Mouse (Mus musculus) forebrain, embryonic 12.5 days (tissue): ENCODE measurements around the gene Ptprn2. TPM values are rescaled to one million over a fixed set of nuclear protein-coding genes. Genes with fewer than 3 reads are reported as not detected.

Experiments
- ATAC-seq: fragments of 200-750 bp; cut with Nextera tagmentation; 2 replicates; pipeline ENCODE4 v1.8.0; 2017; ENCODE audit warnings: moderate TSS enrichment; ENCODE audit not compliant: low FRiP score
- H3K27ac ChIP-seq: fragments of 300-500 bp; sonication (generic); 2 replicates; pipeline ENCODE4 v1.5.1; 2016; ENCODE audit warnings: mild to moderate bottlenecking
- H3K27me3 ChIP-seq: fragments of 300-500 bp; sonication (generic); 2 replicates; pipeline ENCODE4 v1.6.1; 2016; ENCODE audit warnings: mild to moderate bottlenecking
- H3K36me3 ChIP-seq: fragments of 300-500 bp; sonication (generic); replicated peaks from 2 replicates; pipeline ENCODE4 v1.6.1; 2016; ENCODE audit warnings: mild to moderate bottlenecking
- H3K4me1 ChIP-seq: fragments of 300-500 bp; sonication (generic); 2 replicates; pipeline ENCODE4 v1.6.1; 2016
- H3K4me2 ChIP-seq: fragments of 300-500 bp; sonication (generic); 2 replicates; pipeline ENCODE4 v1.6.1; 2016; ENCODE audit warnings: mild to moderate bottlenecking, moderate library complexity
- H3K4me3 ChIP-seq: fragments of 300-500 bp; sonication (generic); replicated peaks from 2 replicates; pipeline ENCODE4 v1.5.1; 2016; ENCODE audit warnings: mild to moderate bottlenecking
- H3K9ac ChIP-seq: fragments of 300-500 bp; sonication (generic); 2 replicates; pipeline ENCODE4 v1.6.1; 2016; ENCODE audit warnings: mild to moderate bottlenecking
- H3K9me3 ChIP-seq: fragments of 300-500 bp; sonication (generic); 2 replicates; pipeline ENCODE4 v1.6.1; 2016
- WGBS: fragments of 180-500 bp; shearing (Covaris S2); methylation state at CpG from one replicate; pipeline ENCODE4 v1.1.7; 2016; 5-methylcytosine and 5-hydroxymethylcytosine counted together
- polyA plus RNA-seq: library from polyadenylated mRNA; unstranded; fragments of >200 nt; fragmentation: Nextera tagmentation; extraction: Ambion mirVana; gene quantifications from 2 replicates; pipeline ENCODE4 v1.2.1, GENCODE M21; 2016

The Ptprn2 gene
- polyA plus RNA-seq, 1 experiment from 2014 or later: 8.8 TPM

- peak; percentile 15; the same call in 1 of the 2 replicates for ATAC-seq
- whole genome bisulfite sequencing: 29% methylated on average over 11 of the region's 11 CpGs
- Histone ChIP-seq H3K4me3 (no peak overlapping the region), H3K9me3 (no peaks in the 10 kb centered on the region), H3K4me1 (peaks cover 73% of the 10 kb centered on the region), H3K27me3 (0 out of 2 replicates have a peak, but pooled peaks cover 3% of the 10 kb centered on the region), H3K9ac (no peak overlapping the region), H3K27ac (peak overlapping the region; percentile 88), H3K4me2 (peak overlapping the region; percentile 1; the same call in 1 of the 2 replicates), H3K36me3 (peaks cover 51% of the 10 kb centered on the region)
Observed at GRCm38 (mm10) chr12:117251663-117252425, 766.3 kb downstream of the Ptprn2 start.

- ATAC-seq: no peak
- Histone ChIP-seq H3K9ac (no peak overlapping the region), H3K4me3 (no peak overlapping the region), H3K27ac (peak overlapping the region; percentile 88; the same call in 1 of the 2 replicates), H3K36me3 (peaks cover 47% of the 10 kb centered on the region), H3K27me3 (0 out of 2 replicates have a peak, but pooled peaks cover 3% of the 10 kb centered on the region), H3K4me2 (no peak overlapping the region), H3K4me1 (peaks cover 78% of the 10 kb centered on the region), H3K9me3 (no peaks in the 10 kb centered on the region)
- WGBS: 14% methylated on average over 3 of the region's 3 CpGs
Observed at GRCm38 (mm10) chr12:117252426-117252779, 766.9 kb downstream of the Ptprn2 start.

GRCm38 (mm10) chr12:117254356-117254755, 768.8 kb downstream of the Ptprn2 start:
- WGBS: 81% methylated on average over 9 of the region's 9 CpGs
- H3K36me3 ChIP-seq: peaks cover 31% of the 10 kb centered on the region
- H3K9ac ChIP-seq: no peak overlapping the region
- H3K27me3 ChIP-seq: 0 out of 2 replicates have a peak, but pooled peaks cover 3% of the 10 kb centered on the region
- no peak overlapping the region for H3K4me3 ChIP-seq
- H3K27ac ChIP-seq: peak overlapping the region; percentile 84
- no peak for ATAC-seq
- H3K9me3 ChIP-seq: no peaks in the 10 kb centered on the region
- H3K4me2 ChIP-seq: no peak overlapping the region
- peaks cover 96% of the 10 kb centered on the region for H3K4me1 ChIP-seq

GRCm38 (mm10) chr12:117255325-117255724, 769.8 kb downstream of the Ptprn2 start:
- Histone ChIP-seq H3K36me3 (peaks cover 31% of the 10 kb centered on the region), H3K9ac (no peak overlapping the region), H3K27ac (peak overlapping the region; percentile 84), H3K4me1 (peaks cover 91% of the 10 kb centered on the region), H3K27me3 (0 out of 2 replicates have a peak, but pooled peaks cover 3% of the 10 kb centered on the region), H3K9me3 (no peaks in the 10 kb centered on the region), H3K4me2 (no peak overlapping the region), H3K4me3 (no peak overlapping the region)
- peak; percentile 30; the same call in 1 of the 2 replicates for ATAC-seq
- WGBS: 19% methylated on average over 6 of the region's 6 CpGs

GRCm38 (mm10) chr12:117255776-117256342, 770.3 kb downstream of the Ptprn2 start:
- no peak overlapping the region for H3K4me3 ChIP-seq
- H3K36me3 ChIP-seq: peaks cover 33% of the 10 kb centered on the region
- H3K9ac ChIP-seq: no peak overlapping the region
- no peaks in the 10 kb centered on the region for H3K9me3 ChIP-seq
- no peak for ATAC-seq
- peaks cover 91% of the 10 kb centered on the region for H3K4me1 ChIP-seq
- peak overlapping the region; percentile 84 for H3K27ac ChIP-seq
- H3K27me3 ChIP-seq: 0 out of 2 replicates have a peak, but pooled peaks cover 3% of the 10 kb centered on the region
- H3K4me2 ChIP-seq: no peak overlapping the region
- 59% methylated on average over 2 of the region's 2 CpGs for WGBS

- H3K4me2 ChIP-seq: peak overlapping the region; percentile 26
- no peak for ATAC-seq
- peak overlapping the region; percentile 34; the same call in 1 of the 2 replicates for H3K9ac ChIP-seq
- no peak overlapping the region for H3K4me3 ChIP-seq
- H3K27ac ChIP-seq: peak overlapping the region; percentile 97
- H3K36me3 ChIP-seq: peaks cover 41% of the 10 kb centered on the region
- no peaks in the 10 kb centered on the region for H3K9me3 ChIP-seq
- 0 out of 2 replicates have a peak, but pooled peaks cover 3% of the 10 kb centered on the region for H3K27me3 ChIP-seq
- peaks cover 90% of the 10 kb centered on the region for H3K4me1 ChIP-seq
- WGBS: 25% methylated on average over 5 of the region's 5 CpGs
Observed at GRCm38 (mm10) chr12:117256849-117257204, 771.3 kb downstream of the Ptprn2 start.

GRCm38 (mm10) chr12:117257205-117257920, 771.8 kb downstream of the Ptprn2 start:
- peak overlapping the region; percentile 26 for H3K4me2 ChIP-seq
- peak; percentile 77 for ATAC-seq
- 0 out of 2 replicates have a peak, but pooled peaks cover 3% of the 10 kb centered on the region for H3K27me3 ChIP-seq
- H3K27ac ChIP-seq: peak overlapping the region; percentile 97
- WGBS: 3% methylated on average over 20 of the region's 20 CpGs
- peaks cover 43% of the 10 kb centered on the region for H3K36me3 ChIP-seq
- H3K9me3 ChIP-seq: no peaks in the 10 kb centered on the region
- H3K4me3 ChIP-seq: no peak overlapping the region
- H3K9ac ChIP-seq: peak overlapping the region; percentile 34; the same call in 1 of the 2 replicates
- H3K4me1 ChIP-seq: peaks cover 87% of the 10 kb centered on the region

- peak overlapping the region; percentile 97 for H3K27ac ChIP-seq
- ATAC-seq: peak; percentile 7; the same call in 1 of the 2 replicates
- H3K36me3 ChIP-seq: peaks cover 43% of the 10 kb centered on the region
- WGBS: 9% methylated on average over 12 of the region's 12 CpGs
- no peaks in the 10 kb centered on the region for H3K9me3 ChIP-seq
- H3K4me1 ChIP-seq: peaks cover 89% of the 10 kb centered on the region
- no peak overlapping the region for H3K4me3 ChIP-seq
- 0 out of 2 replicates have a peak overlapping the region, but pooled peaks have one; percentile 12 for H3K9ac ChIP-seq
- peak overlapping the region; percentile 10; the same call in 1 of the 2 replicates for H3K4me2 ChIP-seq
- H3K27me3 ChIP-seq: 0 out of 2 replicates have a peak, but pooled peaks cover 3% of the 10 kb centered on the region
Observed at GRCm38 (mm10) chr12:117257921-117258497, 772.5 kb downstream of the Ptprn2 start.

GRCm38 (mm10) chr12:117260391-117261164, 775.1 kb downstream of the Ptprn2 start:
- Histone ChIP-seq H3K27me3 (0 out of 2 replicates have a peak, but pooled peaks cover 3% of the 10 kb centered on the region), H3K9me3 (no peaks in the 10 kb centered on the region), H3K4me3 (no peak overlapping the region), H3K4me2 (no peak overlapping the region), H3K27ac (no peak overlapping the region), H3K36me3 (peaks cover 26% of the 10 kb centered on the region), H3K4me1 (peaks cover 79% of the 10 kb centered on the region), H3K9ac (no peak overlapping the region)
- ATAC-seq: no peak
- 65% methylated on average over 6 of the region's 6 CpGs for WGBS

- ATAC-seq: no peak
- 46% methylated on average over 3 of the region's 3 CpGs for WGBS
- no peaks in the 10 kb centered on the region for H3K9me3 ChIP-seq
- no peak overlapping the region for H3K4me2 ChIP-seq
- no peaks in the 10 kb centered on the region for H3K27me3 ChIP-seq
- H3K4me1 ChIP-seq: peaks cover 75% of the 10 kb centered on the region
- no peak overlapping the region for H3K9ac ChIP-seq
- H3K27ac ChIP-seq: 0 out of 2 replicates have a peak overlapping the region, but pooled peaks have one; percentile 9
- H3K36me3 ChIP-seq: peaks cover 23% of the 10 kb centered on the region
- H3K4me3 ChIP-seq: no peak overlapping the region
Observed at GRCm38 (mm10) chr12:117261165-117261440, 775.6 kb downstream of the Ptprn2 start.

- H3K27ac ChIP-seq: 0 out of 2 replicates have a peak overlapping the region, but pooled peaks have one; percentile 47
- no peak for ATAC-seq
- H3K4me2 ChIP-seq: no peak overlapping the region
- peaks cover 23% of the 10 kb centered on the region for H3K36me3 ChIP-seq
- no peaks in the 10 kb centered on the region for H3K9me3 ChIP-seq
- H3K9ac ChIP-seq: no peak overlapping the region
- H3K4me3 ChIP-seq: no peak overlapping the region
- WGBS: 77% methylated on average over 2 of the region's 2 CpGs
- no peaks in the 10 kb centered on the region for H3K27me3 ChIP-seq
- H3K4me1 ChIP-seq: peaks cover 67% of the 10 kb centered on the region
Observed at GRCm38 (mm10) chr12:117262003-117262402, 776.5 kb downstream of the Ptprn2 start.
